ENCODE assay signal across 7 mouse cellular contexts in the genomic region with DNA sequence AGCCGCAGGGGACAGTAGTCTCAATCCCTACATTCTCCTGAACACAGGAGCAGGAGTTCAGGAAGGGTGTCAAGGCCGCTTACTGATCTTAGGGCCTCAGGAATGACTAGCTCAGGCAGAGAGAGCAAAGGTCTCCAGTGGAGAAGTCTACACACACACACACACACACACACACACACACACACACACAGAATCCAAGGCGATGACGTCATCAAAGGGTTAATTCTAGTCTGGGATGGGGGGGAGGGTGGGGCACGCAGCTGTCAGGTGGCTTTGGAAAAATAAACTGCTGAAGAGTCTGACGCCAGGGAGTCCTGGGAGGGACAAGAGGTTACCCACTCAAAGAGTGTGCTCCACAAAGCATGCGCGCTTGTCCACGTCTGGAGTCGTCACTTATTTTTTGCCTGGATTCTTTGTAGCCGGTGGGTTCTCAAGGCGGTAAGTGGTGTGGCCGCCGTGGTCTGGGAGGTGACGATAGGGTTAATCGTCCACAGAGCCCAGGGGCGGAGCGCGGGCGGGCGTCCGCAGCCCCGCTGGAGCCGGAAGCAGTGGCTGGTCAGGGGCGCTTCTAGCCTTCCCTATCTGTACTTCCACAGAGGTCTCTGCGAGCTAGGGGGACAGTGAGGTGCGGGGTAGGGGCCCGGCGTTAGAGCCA. TPM values are rescaled to one million over a fixed set of nuclear protein-coding genes. Genes with fewer than 3 reads are reported as not detected.
A peak's percentile ranks its signal among the peaks of the same experiment; 100 is the strongest.
DNase-seq lines count a peak whose midpoint lies in the region; ATAC-seq and TF ChIP-seq lines count a peak whose summit lies in the region.

TSS of gene Spsb2 (plus strand) at position 304 of the 655 bp plus-strand sequence.

- POLR2A ChIA-PET in Patski (lab: Charles Lee), result interaction anchor here (0.7 to 6.4 kb wide), 10 partner anchors 14 to 63 kb away, joined by 3 to 27 read pairs (median 3); partner anchors contain the start of genes Cdca3 and Usp5

- in situ Hi-C loops in Patski (cut with MboI; ENCODE audit: low pct_unique_long_range_greater_than_20kb), result no loop called here

- peaks cover 38% of the 10 kb centered on the region for H3K4me1 ChIP-seq in forebrain, embryonic 16.5 days (replicated peaks; ENCODE audit: control insufficient read depth, insufficient read depth, low read length)
- peaks cover 69% of the 10 kb centered on the region for H3K4me1 ChIP-seq in hindbrain, embryonic 10.5 days (replicated peaks)

- H3K36me3 ChIP-seq in forebrain, embryonic 16.5 days (ENCODE audit: control insufficient read depth, insufficient read depth), result no peaks in the 10 kb centered on the region
- peaks cover 29% of the 10 kb centered on the region for H3K36me3 ChIP-seq in hindbrain, embryonic 10.5 days

- intact Hi-C loops in left cerebral cortex, postnatal 4 days (cut with DNase I), result loop anchor here (5.0 kb wide), 1 partner anchor 51 kb away; the partner anchor contains the start of genes Atn1 and Gm45234

- peak within 1 kb of the TSS; percentile 60 for H3K27ac ChIP-seq in forebrain, embryonic 16.5 days (ENCODE audit: low read length)
- peak within 1 kb of the TSS; percentile 90 for H3K27ac ChIP-seq in hindbrain, embryonic 10.5 days

- no peak for TF ChIP-seq CTCF in Patski (IDR thresholded peaks at IDR 0.05)

- WGBS in forebrain, embryonic 16.5 days, result 5% methylated on average over 29 of the region's 29 CpGs
- WGBS in hindbrain, embryonic 10.5 days, result 5% methylated on average over 29 of the region's 29 CpGs

- peak within 1 kb of the TSS; percentile 46 for H3K4me3 ChIP-seq in forebrain, embryonic 16.5 days (replicated peaks; ENCODE audit: low read length)
- peak within 1 kb of the TSS; percentile 69 for H3K4me3 ChIP-seq in hindbrain, embryonic 10.5 days

- no peak for DNase-seq in Patski (ENCODE audit: low read depth, low spot score)
- DNase-seq in cerebellum, adult 11-12 months, result peak; percentile 72
- DNase-seq in hindbrain, embryonic 10.5 days (ENCODE audit: low spot score), result peak; percentile 81
- DNase-seq in left cerebral cortex, postnatal 4 days, result peak; percentile 71
- peak; percentile 77 for DNase-seq in mesoderm, embryonic 11.5 days (ENCODE audit: low read depth, low spot score)
- peak; percentile 55 to 64 for DNase-seq in spleen, adult 18-20 months

- H3K27me3 ChIP-seq in Patski, result no peaks in the 10 kb centered on the region
- no peaks in the 10 kb centered on the region for H3K27me3 ChIP-seq in forebrain, embryonic 16.5 days (replicated peaks; ENCODE audit: control insufficient read depth, insufficient read depth, low read length)
- H3K27me3 ChIP-seq in hindbrain, embryonic 10.5 days (ENCODE audit: insufficient read depth, poor library complexity, severe bottlenecking), result no peaks in the 10 kb centered on the region

- peak within 1 kb of the TSS; percentile 55 for H3K9ac ChIP-seq in forebrain, embryonic 16.5 days (replicated peaks; ENCODE audit: low read depth, low read length)

- CTCF ChIA-PET in Patski (lab: Charles Lee), result interaction anchor here (0.9 to 1.8 kb wide), 4 partner anchors 14 to 38 kb away, joined by 3 to 4 read pairs (median 4); no protein-coding TSS in a partner anchor

- ATAC-seq in Patski, result peak; percentile 60
- ATAC-seq in forebrain, embryonic 16.5 days, result peak; percentile 7; the same call in 1 of the 2 replicates

- H3K9me3 ChIP-seq in forebrain, embryonic 16.5 days (ENCODE audit: control insufficient read depth, low read length), result no peaks in the 10 kb centered on the region
- no peaks in the 10 kb centered on the region for H3K9me3 ChIP-seq in hindbrain, embryonic 10.5 days

- H3K4me2 ChIP-seq in forebrain, embryonic 16.5 days (ENCODE audit: low read length), result peak within 1 kb of the TSS; percentile 80

RNA-seq across cellular contexts. Expression of gene Spsb2, which starts in this region (rescaled TPM):
- 23.6 TPM for polyA plus RNA-seq in Patski (2021)
- 4.7 and 5.9 TPM in 2 replicates for polyA plus RNA-seq in forebrain, embryonic 16.5 days (2015; fragmentation: Nextera tagmentation; extraction: Ambion mirVana)
- 8.3 and 8.7 TPM in 2 replicates for polyA plus RNA-seq in hindbrain, embryonic 10.5 days (2016; fragmentation: Nextera tagmentation; extraction: Ambion mirVana)
- 1 to 10 TPM; 4.1 TPM for total RNA-seq in left cerebral cortex, postnatal 4 days (2021)
